In the genomic region with DNA sequence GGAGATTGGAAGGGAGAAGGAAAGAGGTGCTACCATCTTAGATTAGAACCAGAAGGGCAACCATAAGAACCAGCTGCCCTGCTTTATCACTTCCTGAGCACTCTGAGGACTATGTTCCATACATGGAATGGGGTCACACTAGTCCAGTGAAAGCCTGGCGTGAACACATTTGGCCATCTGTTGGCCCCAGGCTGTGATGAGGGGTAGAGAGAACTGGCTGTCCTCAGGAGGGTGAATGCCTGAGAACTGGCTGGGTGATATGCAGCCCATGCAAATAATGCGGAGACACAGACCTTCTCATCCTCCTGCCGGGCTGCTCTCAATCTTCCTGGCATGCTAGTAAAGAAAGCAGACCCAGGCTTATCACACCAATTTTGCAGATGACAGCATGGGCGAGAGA, we compare ENCODE assay signal across 29 mouse cellular contexts.
DNase-seq lines count a peak whose midpoint lies in the region; ATAC-seq and TF ChIP-seq lines count a peak whose summit lies in the region.
"Had no signal": no experiment of that assay in that cellular context is flagged by ENCODE, and none has a peak within 500 bp of the region (broad histone marks: within the 10 kb centered on the region; RNA-seq: fewer than 3 reads in every experiment).

No protein-coding gene starts in this region.

- no peaks in the 10 kb centered on the region for H3K4me1 ChIP-seq in hindbrain, embryonic 11.5 days (replicated peaks; ENCODE audit: control insufficient read depth, insufficient read depth, low read length)
- no peaks in the 10 kb centered on the region for H3K4me1 ChIP-seq in hindbrain, postnatal 0 days (ENCODE audit: insufficient read depth, low read length)
- H3K4me1 ChIP-seq: embryonic facial prominence, embryonic 12.5 days; hindbrain, embryonic 15.5 days; midbrain, embryonic 13.5 days; neural tube, embryonic 13.5 days had no signal

- no peak overlapping the region for H3K4me3 ChIP-seq in hindbrain, embryonic 11.5 days (ENCODE audit: low read depth, low read length)
- no peak overlapping the region for H3K4me3 ChIP-seq in hindbrain, postnatal 0 days (ENCODE audit: low read length)
- H3K4me3 ChIP-seq: embryonic facial prominence, embryonic 12.5 days; forebrain, embryonic 15.5 days; heart, adult 2 months; heart, embryonic 12.5 days; hindbrain, embryonic 15.5 days; midbrain, embryonic 13.5 days; neural tube, embryonic 13.5 days had no signal

- no peaks in the 10 kb centered on the region for H3K9me3 ChIP-seq in hindbrain, embryonic 11.5 days (ENCODE audit: control insufficient read depth, low read length)
- H3K9me3 ChIP-seq in hindbrain, postnatal 0 days (ENCODE audit: low read length) = no peaks in the 10 kb centered on the region
- H3K9me3 ChIP-seq: embryonic facial prominence, embryonic 12.5 days; forebrain, embryonic 15.5 days; hindbrain, embryonic 15.5 days; midbrain, embryonic 13.5 days; neural tube, embryonic 13.5 days had no signal

- ATAC-seq in hindbrain, embryonic 11.5 days (ENCODE audit: low FRiP score) = no peak
- ATAC-seq in hindbrain, postnatal 0 days = no peak
- ATAC-seq: CD4-positive, CD25-positive, alpha-beta regulatory T cell, adult 4 months; forebrain, embryonic 15.5 days; midbrain, embryonic 13.5 days had no signal

- intact Hi-C loops in left cerebral cortex, postnatal 4 days (cut with DNase I) = no loop called here

- no peaks in the 10 kb centered on the region for H3K27me3 ChIP-seq in hindbrain, embryonic 11.5 days (ENCODE audit: control insufficient read depth, insufficient read depth, low read length)
- H3K27me3 ChIP-seq in hindbrain, postnatal 0 days (ENCODE audit: insufficient read depth, low read length) = no peaks in the 10 kb centered on the region
- H3K27me3 ChIP-seq: embryonic facial prominence, embryonic 12.5 days; forebrain, embryonic 15.5 days; heart, embryonic 12.5 days; hindbrain, embryonic 15.5 days; midbrain, embryonic 13.5 days; neural tube, embryonic 13.5 days had no signal

- no peak overlapping the region for H3K4me2 ChIP-seq in hindbrain, embryonic 11.5 days (replicated peaks; ENCODE audit: low read depth, low read length)
- no peak overlapping the region for H3K4me2 ChIP-seq in hindbrain, postnatal 0 days (ENCODE audit: low read depth, low read length)
- H3K4me2 ChIP-seq: embryonic facial prominence, embryonic 12.5 days; forebrain, embryonic 15.5 days; heart, embryonic 12.5 days; hindbrain, embryonic 15.5 days; midbrain, embryonic 13.5 days; neural tube, embryonic 13.5 days had no signal

- WGBS in hindbrain, embryonic 11.5 days = 76% methylated on average over 4 of the region's 4 CpGs
- 72% methylated on average over 4 of the region's 4 CpGs for WGBS in hindbrain, postnatal 0 days

- TF ChIP-seq CTCF in hindbrain, postnatal 0 days (IDR thresholded peaks at IDR 0.05; ENCODE audit: low read depth) = no peak

- H3K27ac ChIP-seq in hindbrain, embryonic 11.5 days (ENCODE audit: low read depth, low read length) = no peak overlapping the region
- no peak overlapping the region for H3K27ac ChIP-seq in hindbrain, postnatal 0 days
- H3K27ac ChIP-seq: embryonic facial prominence, embryonic 12.5 days; forebrain, embryonic 15.5 days; heart, adult 2 months; hindbrain, embryonic 15.5 days; liver, embryonic 14.5 days; macrophage; midbrain, embryonic 13.5 days; neural tube, embryonic 13.5 days; stomach, postnatal 0 days had no signal

- H3K36me3 ChIP-seq in hindbrain, embryonic 11.5 days (ENCODE audit: control insufficient read depth, insufficient read depth, low read length) = no peaks in the 10 kb centered on the region
- no peaks in the 10 kb centered on the region for H3K36me3 ChIP-seq in hindbrain, postnatal 0 days (ENCODE audit: insufficient read depth, low read length)
- H3K36me3 ChIP-seq: embryonic facial prominence, embryonic 12.5 days; forebrain, embryonic 15.5 days; heart, embryonic 12.5 days; hindbrain, embryonic 15.5 days; midbrain, embryonic 13.5 days; neural tube, embryonic 13.5 days had no signal

- H3K9ac ChIP-seq in hindbrain, embryonic 11.5 days (ENCODE audit: low read depth, low read length) = no peak overlapping the region
- H3K9ac ChIP-seq in hindbrain, postnatal 0 days (replicated peaks; ENCODE audit: low read length) = no peak overlapping the region
- H3K9ac ChIP-seq: embryonic facial prominence, embryonic 12.5 days; forebrain, embryonic 15.5 days; heart, embryonic 12.5 days; hindbrain, embryonic 15.5 days; liver, embryonic 14.5 days; midbrain, embryonic 13.5 days; neural tube, embryonic 13.5 days had no signal

- DNase-seq in left cerebral cortex, postnatal 4 days = peak; percentile 25
- no peak for DNase-seq in left cerebral cortex, adult 9 months (ENCODE audit: low spot score in 2 of 2)
- DNase-seq in cerebellum, adult 18-20 months = peak; percentile 25 to 31
- DNase-seq in cerebellum, postnatal 10 days = peak; percentile 32 to 60
- no peak for DNase-seq in kidney, postnatal 4 days
- DNase-seq in hindbrain, embryonic 11.5 days (ENCODE audit: low spot score) = no peak
- no peak for DNase-seq in hindbrain, postnatal 0 days (ENCODE audit: low spot score)
- DNase-seq: adrenal gland, postnatal 25 days; embryo, embryonic 11 days; gastrocnemius, postnatal 25 days; heart, adult 2 months; kidney, adult 2 months; kidney, postnatal 36 days; layer of hippocampus, postnatal 36 days; liver; lung, adult 2 months; lung, postnatal 10 days; right cerebral cortex, postnatal 4 days; thymus, postnatal 4 days had no signal

Comparison
In these comparisons a context has a peak if more than half of its experiments do, and no peak if none do; other contexts are left out.
1. DNase-seq: peak in left cerebral cortex, postnatal 4 days (single experiment), cerebellum, adult 18-20 months (2 of 2) and cerebellum, postnatal 10 days (2 of 2); none in left cerebral cortex, adult 9 months (0 of 2), kidney, postnatal 4 days (0 of 2), hindbrain, embryonic 11.5 days (single experiment) and hindbrain, postnatal 0 days (single experiment).